Comparison of ENCODE assay signal across 22 mouse cellular contexts in the genomic region with DNA sequence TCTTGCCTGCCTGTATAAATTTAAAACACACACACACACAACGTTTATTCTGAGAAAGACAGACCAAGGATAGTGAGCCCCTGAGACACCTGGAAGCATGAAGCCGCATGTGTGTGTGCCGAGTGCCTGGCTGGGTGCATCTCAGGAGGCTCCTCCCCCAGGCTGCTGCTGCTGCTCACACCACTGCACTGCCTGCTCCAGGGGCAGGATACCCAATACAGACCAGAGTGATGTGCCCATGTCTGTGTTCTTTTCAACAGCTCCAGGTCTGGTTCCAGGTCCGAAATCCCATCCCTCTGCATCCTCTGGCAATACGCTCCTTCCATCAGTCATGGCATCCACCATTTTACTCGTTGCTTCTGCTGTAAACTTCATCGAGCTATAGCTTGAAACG.
"Had no signal": no experiment of that assay in that cellular context is flagged by ENCODE, and none has a peak within 500 bp of the region (broad histone marks: within the 10 kb centered on the region; RNA-seq: fewer than 3 reads in every experiment).

No protein-coding gene starts in this region.

- H3K27me3 ChIP-seq: liver, embryonic 15.5 days; lung, embryonic 15.5 days; megakaryocyte, embryonic 14.5 days; neural tube, embryonic 12.5 days; neural tube, embryonic 15.5 days had no signal

- H3K9me3 ChIP-seq: liver, embryonic 15.5 days; lung, embryonic 15.5 days; megakaryocyte, embryonic 14.5 days; midbrain, embryonic 10.5 days; neural tube, embryonic 12.5 days; neural tube, embryonic 15.5 days had no signal

- H3K4me1 ChIP-seq: liver, embryonic 15.5 days; lung, embryonic 15.5 days; megakaryocyte, embryonic 14.5 days; midbrain, embryonic 10.5 days; neural tube, embryonic 12.5 days; neural tube, embryonic 15.5 days had no signal

- H3K9ac ChIP-seq: liver, embryonic 15.5 days; lung, embryonic 15.5 days; neural tube, embryonic 12.5 days; neural tube, embryonic 15.5 days had no signal

- H3K27ac ChIP-seq: kidney, postnatal 0 days; layer of hippocampus, adult 2 months; left cerebral cortex, adult 2 months; liver, embryonic 15.5 days; lung, embryonic 15.5 days; midbrain, embryonic 10.5 days; neural tube, embryonic 12.5 days; neural tube, embryonic 15.5 days; stomach, postnatal 0 days had no signal

- H3K4me3 ChIP-seq: layer of hippocampus, adult 2 months; left cerebral cortex, adult 2 months; liver, embryonic 15.5 days; lung, embryonic 15.5 days; megakaryocyte, embryonic 14.5 days; midbrain, embryonic 10.5 days; neural tube, embryonic 12.5 days; neural tube, embryonic 15.5 days had no signal

- H3K4me2 ChIP-seq: liver, embryonic 15.5 days; lung, embryonic 15.5 days; neural tube, embryonic 12.5 days; neural tube, embryonic 15.5 days had no signal

- DNase-seq: kidney, adult 2 months; kidney, postnatal 25 days; layer of hippocampus, adult 9-11 months; lung, adult 18-20 months; lung, postnatal 10 days; lung, postnatal 36 days; midbrain, embryonic 14.5 days; right cerebral cortex, adult 18-20 months; right cerebral cortex, postnatal 14 days; right cerebral cortex, postnatal 4 days; thymus, adult 18-20 months; thymus, postnatal 4 days had no signal
